Comparison of ENCODE assay signal across 13 mouse cellular contexts in genomic region chr9:118964263-118965034, GRCm38 (mm10). TPM values are rescaled to one million over a fixed set of nuclear protein-coding genes. Genes with fewer than 3 reads are reported as not detected.
DNase-seq lines count a peak whose midpoint lies in the region; ATAC-seq and TF ChIP-seq lines count a peak whose summit lies in the region.
"Had no signal": no experiment of that assay in that cellular context is flagged by ENCODE, and none has a peak within 500 bp of the region (broad histone marks: within the 10 kb centered on the region; RNA-seq: fewer than 3 reads in every experiment).

No protein-coding gene starts in this region.

- H3K36me3 ChIP-seq in heart, embryonic 13.5 days: peaks cover 25% of the 10 kb centered on the region
- no peaks in the 10 kb centered on the region for H3K36me3 ChIP-seq in neural tube, embryonic 14.5 days (ENCODE audit: control insufficient read depth, insufficient read depth, low read length)

- no peak overlapping the region for H3K9ac ChIP-seq in heart, embryonic 13.5 days
- H3K9ac ChIP-seq in neural tube, embryonic 14.5 days (replicated peaks; ENCODE audit: low read depth, low read length): no peak overlapping the region
- H3K9ac ChIP-seq: liver, embryonic 15.5 days had no signal

- H3K27me3 ChIP-seq in heart, embryonic 13.5 days (replicated peaks): no peaks in the 10 kb centered on the region
- H3K27me3 ChIP-seq in neural tube, embryonic 14.5 days (ENCODE audit: control insufficient read depth, insufficient read depth, low read length): no peaks in the 10 kb centered on the region
- H3K27me3 ChIP-seq: liver, embryonic 15.5 days had no signal

- no peak overlapping the region for H3K4me2 ChIP-seq in heart, embryonic 13.5 days
- H3K4me2 ChIP-seq in neural tube, embryonic 14.5 days (ENCODE audit: low read depth, low read length): no peak overlapping the region
- H3K4me2 ChIP-seq: liver, embryonic 15.5 days had no signal

- no peak for TF ChIP-seq CTCF in left cerebral cortex, adult 2 months (IDR thresholded peaks at IDR 0.05)
- no peak for TF ChIP-seq CTCF in brain, embryonic 14.5 days (IDR thresholded peaks at IDR 0.05; ENCODE audit: borderline replicate concordance, extremely low read depth, insufficient read depth, insufficient read length)

- 64% methylated on average over 18 of the region's 18 CpGs for WGBS in heart, embryonic 13.5 days
- WGBS in neural tube, embryonic 14.5 days: 64% methylated on average over 18 of the region's 18 CpGs

- intact Hi-C loops in heart, postnatal 14 days (cut with DNase I): no loop called here
- intact Hi-C loops in left cerebral cortex, adult 2 months (cut with DNase I): no loop called here

- H3K27ac ChIP-seq in heart, embryonic 13.5 days (replicated peaks): 0 out of 2 replicates have a peak overlapping the region, but pooled peaks have one; percentile 9
- H3K27ac ChIP-seq in left cerebral cortex, adult 2 months: peak overlapping the region; percentile 19; the same call in 1 of the 2 replicates
- H3K27ac ChIP-seq in neural tube, embryonic 14.5 days (ENCODE audit: low read depth, low read length): peak overlapping the region; percentile 23; the same call in 1 of the 2 replicates
- H3K27ac ChIP-seq: liver, embryonic 15.5 days had no signal

- no peak for DNase-seq in heart, postnatal 14 days
- no peak for DNase-seq in left cerebral cortex, adult 2 months (ENCODE audit: extremely low spot score in 1 of 2, low spot score in 2 of 2)
- no peak for DNase-seq in left cerebral cortex, adult 8-10 months (ENCODE audit: low spot score in 2 of 2)
- peak; percentile 29 for DNase-seq in brain, embryonic 14.5 days (ENCODE audit: low read depth)
- no peak for DNase-seq in cerebellum, postnatal 25 days
- DNase-seq in layer of hippocampus, adult 11-12 months (ENCODE audit: low spot score): no peak
- DNase-seq: cerebellum, adult 2 months; embryo, embryonic 11 days; thymus, postnatal 36 days had no signal

- no peak overlapping the region for H3K4me3 ChIP-seq in heart, embryonic 13.5 days
- H3K4me3 ChIP-seq in left cerebral cortex, adult 2 months: no peak overlapping the region
- H3K4me3 ChIP-seq in neural tube, embryonic 14.5 days (ENCODE audit: low read depth, low read length): no peak overlapping the region
- H3K4me3 ChIP-seq: liver, embryonic 15.5 days had no signal

- H3K4me1 ChIP-seq in heart, embryonic 13.5 days: peaks cover 22% of the 10 kb centered on the region
- no peaks in the 10 kb centered on the region for H3K4me1 ChIP-seq in neural tube, embryonic 14.5 days (ENCODE audit: control insufficient read depth, insufficient read depth, low read length)

- H3K9me3 ChIP-seq in heart, embryonic 13.5 days: no peaks in the 10 kb centered on the region
- H3K9me3 ChIP-seq in neural tube, embryonic 14.5 days (ENCODE audit: control insufficient read depth, low read length): no peaks in the 10 kb centered on the region
- H3K9me3 ChIP-seq: liver, embryonic 15.5 days had no signal

- no peak for ATAC-seq in heart, embryonic 13.5 days (ENCODE audit: extremely low read depth, insufficient number of reproducible peaks, low FRiP score, low TSS enrichment)
- ATAC-seq in neural tube, embryonic 14.5 days (ENCODE audit: low read depth): no peak
- ATAC-seq: inflammation-experienced regulatory T-cells, adult 6 months had no signal

- no peak for TF ChIP-seq POLR2A in brain, embryonic 14.5 days (IDR thresholded peaks at IDR 0.05; ENCODE audit: borderline replicate concordance, extremely low read depth, insufficient read depth, insufficient read length, poor library complexity, severe bottlenecking)

RNA-seq across cellular contexts. Expression of gene Ctdspl, which starts 38.2 kb away (rescaled TPM):
- 6.8 and 8.2 TPM in 2 replicates for polyA plus RNA-seq in heart, embryonic 13.5 days (2015; fragmentation: Nextera tagmentation; extraction: Ambion mirVana)
- total RNA-seq in heart, postnatal 14 days (2021): 10 to 100 TPM; 12.3 to 13.7 TPM
- 10 to 100 TPM; 33.9 to 37.5 TPM for total RNA-seq in left cerebral cortex, adult 2 months (2021)
- 10 to 100 TPM; 36.1 to 37.2 (median 36.4) TPM for total RNA-seq in left cerebral cortex, adult 8-10 months (2022)
- polyA plus RNA-seq in brain, embryonic 14.5 days (2012; rRNA removed): 13.8 and 16.0 TPM in 2 replicates
- 9.8 and 11.1 TPM in 2 replicates for polyA plus RNA-seq in neural tube, embryonic 14.5 days (2014; fragmentation: Nextera tagmentation; extraction: Ambion mirVana)
